Mouse (Mus musculus): ENCODE measurements around the gene Dop1a.

DNA sequence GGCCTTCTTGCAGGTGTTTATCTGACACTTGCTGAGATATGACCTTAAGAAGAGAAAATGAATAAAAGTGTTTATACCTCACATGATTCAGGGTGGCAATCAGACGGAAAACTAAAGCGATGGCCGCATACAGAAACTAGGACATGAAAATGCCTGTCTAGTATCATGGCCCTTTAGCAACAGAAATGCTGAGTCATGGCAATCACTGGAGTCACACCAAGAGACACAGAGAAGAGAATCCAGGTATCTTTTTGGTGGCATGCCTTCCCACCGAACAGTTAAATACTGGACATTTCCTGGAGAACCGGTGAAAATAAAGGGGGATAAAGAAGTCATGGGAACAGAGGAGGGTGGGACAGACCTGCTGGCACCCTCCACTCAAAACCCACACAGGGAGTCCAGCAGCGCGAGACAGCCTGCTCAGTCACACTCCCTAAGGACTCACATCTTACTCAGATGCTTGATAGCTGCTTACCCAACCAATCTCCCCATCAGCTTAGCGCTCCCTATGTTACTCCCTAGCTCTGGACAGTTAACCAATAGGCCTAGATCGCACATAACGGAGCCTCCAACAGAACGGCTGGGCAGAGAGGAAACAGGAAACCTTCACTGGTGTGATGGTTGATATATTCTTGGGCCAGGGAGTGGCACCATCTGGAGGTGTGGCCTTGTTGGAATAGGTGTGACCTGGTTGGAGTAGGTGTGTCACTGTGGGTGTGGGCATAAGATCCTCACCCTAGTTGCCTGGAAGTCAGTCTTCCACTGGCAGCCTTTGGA, 120.3 kb downstream of the Dop1a start:
- no peak for TF ChIP-seq CTCF (IDR thresholded peaks at IDR 0.05; ENCODE audit: extremely low read depth, insufficient read depth, low read length)
- no peak for TF ChIP-seq POLR2A (IDR thresholded peaks at IDR 0.05; ENCODE audit: extremely low read depth, insufficient read depth, low read length)

Measured in cortical plate, adult 2 months (tissue).